Mouse (Mus musculus) forebrain, embryonic 16.5 days (tissue): ENCODE results near the gene Ccdc30. TPM values are rescaled to one million over a fixed set of nuclear protein-coding genes. Genes with fewer than 3 reads are reported as not detected.

Experiments used
- ATAC-seq: fragments of 200-750 bp; cut with Nextera tagmentation; 2 replicates; pipeline ENCODE4 v1.8.0; 2017; ENCODE audit warnings: mild to moderate bottlenecking, moderate library complexity
- H3K27ac ChIP-seq: fragments of 300-500 bp; sonication (generic); 2 replicates; pipeline ENCODE4 v1.5.1; 2014; ENCODE audit warnings: low read length, control low read depth
- H3K27me3 ChIP-seq: fragments of 300-500 bp; sonication (generic); replicated peaks from 2 replicates; pipeline ENCODE4 v1.6.1; 2014; ENCODE audit warnings: low read length; ENCODE audit not compliant: control insufficient read depth, insufficient read depth
- H3K36me3 ChIP-seq: fragments of 300-500 bp; sonication (generic); 2 replicates; pipeline ENCODE4 v1.6.1; 2014; ENCODE audit not compliant: control insufficient read depth, insufficient read depth
- H3K4me1 ChIP-seq: fragments of 300-500 bp; sonication (generic); replicated peaks from 2 replicates; pipeline ENCODE4 v1.6.1; 2014; ENCODE audit warnings: low read length; ENCODE audit not compliant: control insufficient read depth, insufficient read depth
- H3K4me2 ChIP-seq: fragments of 300-500 bp; sonication (generic); 2 replicates; pipeline ENCODE4 v1.6.1; 2014; ENCODE audit warnings: mild to moderate bottlenecking, low read length, control low read depth
- H3K4me3 ChIP-seq: fragments of 300-500 bp; sonication (generic); replicated peaks from 2 replicates; pipeline ENCODE4 v1.5.1; 2014; ENCODE audit warnings: mild to moderate bottlenecking, low read length, control low read depth
- H3K9ac ChIP-seq: fragments of 300-500 bp; sonication (generic); replicated peaks from 2 replicates; pipeline ENCODE4 v1.6.1; 2014; ENCODE audit warnings: low read depth, low read length, control low read depth
- H3K9me3 ChIP-seq: fragments of 300-500 bp; sonication (generic); 2 replicates; pipeline ENCODE4 v1.6.1; 2016; ENCODE audit warnings: low read length; ENCODE audit not compliant: control insufficient read depth
- WGBS: fragments of 180-500 bp; shearing (Covaris S2); extraction: QIAGEN DNeasy Blood & Tissue Kit; methylation state at CpG from one replicate; pipeline ENCODE4 v1.1.7; 2014; 5-methylcytosine and 5-hydroxymethylcytosine counted together
- polyA plus RNA-seq: library from polyadenylated mRNA; unstranded; fragments of >200 nt; fragmentation: Nextera tagmentation; extraction: Ambion mirVana; gene quantifications from 2 replicates; pipeline ENCODE4 v1.2.1, GENCODE M21; 2015

Gene Ccdc30
- 11.4 and 15.5 TPM in 2 replicates for polyA plus RNA-seq

DNA sequence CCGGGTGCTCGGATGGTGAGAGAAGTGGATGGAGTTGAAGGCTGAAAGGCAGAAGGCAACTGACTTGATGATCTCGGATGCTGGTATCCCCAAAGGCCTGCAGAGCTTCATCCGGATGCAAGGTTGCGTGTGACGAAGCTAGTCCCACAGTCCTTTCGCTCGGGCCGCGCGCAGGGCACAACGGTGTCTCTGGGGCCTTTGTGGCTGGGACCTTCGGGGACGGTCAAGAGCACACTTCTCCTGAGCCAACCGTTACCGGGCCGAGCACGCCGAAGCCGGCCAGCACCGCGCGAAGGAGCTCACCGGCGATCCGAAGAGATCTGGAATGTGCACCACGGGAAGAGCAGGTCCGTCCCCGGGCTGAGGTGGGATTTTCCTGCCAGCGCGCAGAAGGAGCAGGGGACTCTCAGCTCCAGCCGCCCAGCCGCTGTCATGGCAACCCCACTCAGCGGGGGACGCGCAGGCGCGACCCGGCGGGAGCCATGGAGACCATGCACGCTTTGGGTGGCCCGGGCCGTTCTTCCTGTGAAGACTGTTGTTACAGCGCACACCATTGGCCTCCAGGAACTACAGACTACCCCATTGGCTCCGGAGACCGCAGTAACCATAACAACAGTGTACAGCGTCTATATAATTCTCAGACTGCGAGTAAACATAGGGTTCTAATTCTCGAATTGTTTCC, at the start of gene Ccdc30:
Gene Ccdc30, minus strand, starts transcription at position 450 of the 682 bp plus-strand sequence.
- peak within 1 kb of the TSS; percentile 79 for H3K4me2 ChIP-seq
- ATAC-seq = peak; percentile 100
- H3K4me1 ChIP-seq = peaks cover 15% of the 10 kb centered on the region
- peak within 1 kb of the TSS; percentile 45 for H3K27ac ChIP-seq
- 1% methylated on average over 49 of the region's 49 CpGs for WGBS
- H3K36me3 ChIP-seq = no peaks in the 10 kb centered on the region
- peak within 1 kb of the TSS; percentile 67 for H3K4me3 ChIP-seq
- no peaks in the 10 kb centered on the region for H3K27me3 ChIP-seq
- no peaks in the 10 kb centered on the region for H3K9me3 ChIP-seq
- H3K9ac ChIP-seq = peak within 1 kb of the TSS; percentile 67

DNA sequence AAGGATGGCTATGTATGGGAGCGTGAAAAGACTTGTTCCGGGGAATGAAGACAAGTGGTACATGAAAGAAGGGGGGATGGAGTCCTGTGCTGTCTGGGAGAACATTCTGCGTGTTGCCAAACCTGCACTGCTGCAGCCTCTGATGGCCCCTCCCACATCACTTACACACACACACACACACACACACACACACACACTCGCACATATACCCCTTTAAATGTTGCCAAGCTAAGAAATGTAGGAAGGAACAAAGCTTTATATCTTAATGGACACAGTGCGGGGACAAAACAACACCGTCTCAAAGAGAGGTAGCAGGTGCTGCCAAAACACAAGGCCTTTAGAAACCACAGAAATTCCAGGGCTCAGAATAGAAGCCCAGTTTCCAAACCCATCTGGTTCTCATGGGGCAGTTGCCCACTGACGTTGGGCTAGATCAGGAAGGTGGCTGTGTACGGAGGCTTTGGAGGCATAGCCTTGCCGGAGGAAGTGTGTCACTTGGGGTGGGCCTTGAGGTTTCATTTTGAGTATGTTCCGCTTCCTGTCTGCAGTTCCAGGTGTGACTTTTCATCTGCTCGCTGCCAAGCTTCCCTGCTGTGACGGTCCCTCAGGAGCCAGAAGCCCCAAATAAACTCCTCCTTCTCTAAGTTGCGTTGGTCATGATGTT, 48.6 kb upstream of the Ccdc30 start:
- Histone ChIP-seq H3K9me3 (no peaks in the 10 kb centered on the region), H3K36me3 (no peaks in the 10 kb centered on the region), H3K27me3 (no peaks in the 10 kb centered on the region), H3K9ac (no peak overlapping the region), H3K4me3 (no peak overlapping the region), H3K4me2 (no peak overlapping the region), H3K4me1 (peaks cover 51% of the 10 kb centered on the region), H3K27ac (peak overlapping the region; percentile 98)
- 51% methylated on average over 13 of the region's 13 CpGs for WGBS
- no peak for ATAC-seq

DNA sequence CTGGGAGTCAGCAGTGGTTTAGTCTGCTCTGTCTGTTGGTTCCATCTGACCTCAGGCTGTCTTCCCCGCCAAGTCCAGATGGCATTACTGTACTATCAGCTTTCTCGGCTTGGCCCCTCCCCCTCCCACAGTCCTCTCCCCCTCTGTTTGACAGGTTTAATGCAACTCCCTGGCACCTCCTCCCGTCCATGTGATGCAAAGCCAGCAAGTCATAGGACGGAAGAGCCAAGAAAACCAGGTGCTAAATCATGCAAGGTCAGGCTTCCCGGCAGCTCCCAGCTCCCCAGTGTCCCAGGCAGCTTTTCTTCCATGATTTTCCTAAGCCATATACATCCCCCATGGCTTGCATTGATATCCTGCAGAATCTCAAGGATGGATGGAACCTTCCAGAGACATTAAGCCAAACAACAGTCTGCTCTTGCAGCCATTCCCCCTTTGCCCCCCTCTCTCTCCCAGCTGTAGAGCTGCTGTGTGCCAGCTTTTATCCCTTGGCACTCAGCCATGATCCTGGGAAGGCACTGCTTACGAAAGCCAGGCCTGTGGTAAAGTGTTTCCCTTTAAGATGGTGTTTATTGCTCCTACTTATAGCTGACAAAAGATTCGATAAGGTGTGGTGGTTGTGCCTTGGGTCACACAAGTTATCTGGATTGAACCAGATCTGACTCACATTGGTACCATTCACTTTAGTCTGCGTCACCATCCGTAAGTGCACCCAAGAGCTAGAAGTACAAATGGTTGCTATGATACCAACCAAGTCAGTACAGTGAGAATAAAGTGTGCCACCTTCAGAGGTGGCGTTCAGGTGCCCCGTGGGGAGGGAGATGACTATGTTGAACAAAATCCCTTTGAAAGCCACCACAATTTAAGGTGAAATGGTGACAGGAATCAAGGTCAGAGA, 47.8 kb upstream of the Ccdc30 start:
- Histone ChIP-seq H3K27ac (peak overlapping the region; percentile 98), H3K9me3 (no peaks in the 10 kb centered on the region), H3K4me2 (peak overlapping the region; percentile 2; the same call in 1 of the 2 replicates), H3K9ac (no peak overlapping the region; the same call in 1 of the 2 replicates), H3K4me3 (no peak overlapping the region), H3K27me3 (no peaks in the 10 kb centered on the region), H3K36me3 (no peaks in the 10 kb centered on the region), H3K4me1 (peaks cover 48% of the 10 kb centered on the region)
- peak; percentile 49 for ATAC-seq
- 18% methylated on average over 11 of the region's 11 CpGs for WGBS

DNA sequence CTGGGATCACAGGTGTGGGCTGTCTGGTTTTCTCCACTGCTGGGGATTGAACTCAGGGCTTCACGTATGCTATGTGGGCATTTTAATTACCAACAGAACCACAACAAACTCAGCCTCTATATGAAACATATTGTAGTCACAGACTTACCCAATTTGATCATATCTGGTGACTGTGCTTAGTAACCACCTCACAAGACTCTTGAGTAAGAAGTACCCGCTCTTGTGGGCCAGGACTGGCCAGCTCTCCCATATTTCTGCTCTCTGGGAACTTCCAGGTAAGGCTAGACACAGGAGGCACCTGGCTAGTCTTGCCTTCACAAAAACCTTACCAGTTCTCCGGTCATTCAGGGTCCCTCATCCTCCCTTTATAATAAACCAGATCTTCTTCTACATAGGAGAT, 47.1 kb upstream of the Ccdc30 start:
- H3K36me3 ChIP-seq = no peaks in the 10 kb centered on the region
- H3K9me3 ChIP-seq = no peaks in the 10 kb centered on the region
- no peaks in the 10 kb centered on the region for H3K27me3 ChIP-seq
- no peak overlapping the region for H3K4me3 ChIP-seq
- peaks cover 45% of the 10 kb centered on the region for H3K4me1 ChIP-seq
- no peak for ATAC-seq
- 77% methylated on average over 3 of the region's 3 CpGs for WGBS
- peak overlapping the region; percentile 2; the same call in 1 of the 2 replicates for H3K4me2 ChIP-seq
- H3K9ac ChIP-seq = no peak overlapping the region; the same call in 1 of the 2 replicates
- H3K27ac ChIP-seq = peak overlapping the region; percentile 98

DNA sequence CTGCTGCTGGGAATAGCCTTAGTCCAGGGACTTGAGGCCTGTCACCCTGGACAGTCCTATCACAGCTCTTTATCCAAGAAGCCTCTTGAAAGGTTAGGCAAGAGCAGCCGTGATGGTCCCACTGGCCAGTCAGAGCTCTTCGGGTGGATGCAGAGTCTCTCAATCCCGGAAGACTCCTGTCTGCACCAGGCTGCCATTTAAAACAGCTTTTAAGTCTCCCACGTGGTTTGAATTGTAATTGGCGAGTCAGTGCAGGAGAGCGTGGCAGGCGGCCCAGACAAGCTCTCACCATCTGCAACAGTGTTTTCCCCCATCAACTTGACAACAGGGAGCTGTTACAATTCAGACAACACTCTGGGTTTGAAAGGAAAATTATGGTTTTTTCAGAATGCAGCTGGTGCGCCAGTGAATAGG, 45.4 kb upstream of the Ccdc30 start:
- Histone ChIP-seq H3K9ac (no peak overlapping the region; the same call in 1 of the 2 replicates), H3K27me3 (no peaks in the 10 kb centered on the region), H3K4me3 (peak overlapping the region; percentile 18; the same call in 1 of the 2 replicates), H3K36me3 (no peaks in the 10 kb centered on the region), H3K9me3 (no peaks in the 10 kb centered on the region), H3K27ac (peak overlapping the region; percentile 98), H3K4me1 (peaks cover 42% of the 10 kb centered on the region), H3K4me2 (peak overlapping the region; percentile 41)
- 5% methylated on average over 8 of the region's 8 CpGs for WGBS
- ATAC-seq = peak; percentile 90

DNA sequence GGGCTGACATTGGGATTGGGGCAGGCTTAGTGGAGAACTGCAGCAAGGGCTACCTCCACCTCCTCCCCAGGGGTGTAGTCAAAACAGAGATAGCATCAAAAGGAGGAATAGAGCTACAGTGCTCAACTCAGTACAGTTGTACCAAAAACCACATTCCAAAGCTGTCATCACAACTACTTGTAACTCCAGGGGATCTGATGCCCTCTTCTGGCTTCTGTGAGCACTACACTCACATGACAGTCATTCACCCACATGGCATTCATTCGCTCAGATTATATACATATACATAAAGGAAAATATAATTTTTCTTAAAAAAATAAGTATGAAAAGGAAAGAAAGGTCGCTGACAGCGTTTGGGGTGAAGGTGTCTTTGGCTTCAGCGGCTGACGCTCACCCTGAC, 45.0 kb upstream of the Ccdc30 start:
- no peaks in the 10 kb centered on the region for H3K36me3 ChIP-seq
- no peaks in the 10 kb centered on the region for H3K27me3 ChIP-seq
- WGBS = 49% methylated on average over 5 of the region's 5 CpGs
- no peaks in the 10 kb centered on the region for H3K9me3 ChIP-seq
- H3K27ac ChIP-seq = peak overlapping the region; percentile 98
- H3K9ac ChIP-seq = no peak overlapping the region
- peak overlapping the region; percentile 18; the same call in 1 of the 2 replicates for H3K4me3 ChIP-seq
- peak overlapping the region; percentile 41 for H3K4me2 ChIP-seq
- peak; percentile 7; the same call in 1 of the 2 replicates for ATAC-seq
- H3K4me1 ChIP-seq = peaks cover 42% of the 10 kb centered on the region

DNA sequence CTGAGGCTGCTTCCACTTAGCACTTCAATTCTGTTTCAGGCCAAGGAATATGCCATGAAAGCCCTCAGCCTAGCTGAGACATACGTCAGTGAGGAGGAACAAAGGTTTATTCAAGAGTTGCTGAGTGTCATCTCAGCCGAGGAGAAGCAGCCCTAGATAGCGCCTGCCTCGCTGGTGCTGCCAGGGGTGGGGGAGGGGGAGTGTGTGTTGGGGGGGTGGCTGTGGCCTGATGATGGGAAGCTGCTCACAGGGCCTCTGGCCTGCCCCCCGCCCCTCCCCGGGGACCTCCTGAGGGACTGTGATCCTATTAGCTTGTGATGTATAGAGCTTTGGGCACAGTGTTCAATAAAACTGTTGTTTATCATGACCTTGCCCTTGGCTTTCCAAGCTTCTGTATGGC, 38.2 kb upstream of the Ccdc30 start:
- 15% methylated on average over 6 of the region's 6 CpGs for WGBS
- peak; percentile 78 for ATAC-seq
- Histone ChIP-seq H3K36me3 (no peaks in the 10 kb centered on the region), H3K27me3 (no peaks in the 10 kb centered on the region), H3K4me1 (peaks cover 8% of the 10 kb centered on the region), H3K4me2 (no peak overlapping the region), H3K4me3 (no peak overlapping the region), H3K9ac (no peak overlapping the region; the same call in 1 of the 2 replicates), H3K27ac (peak overlapping the region; percentile 69), H3K9me3 (no peaks in the 10 kb centered on the region)

DNA sequence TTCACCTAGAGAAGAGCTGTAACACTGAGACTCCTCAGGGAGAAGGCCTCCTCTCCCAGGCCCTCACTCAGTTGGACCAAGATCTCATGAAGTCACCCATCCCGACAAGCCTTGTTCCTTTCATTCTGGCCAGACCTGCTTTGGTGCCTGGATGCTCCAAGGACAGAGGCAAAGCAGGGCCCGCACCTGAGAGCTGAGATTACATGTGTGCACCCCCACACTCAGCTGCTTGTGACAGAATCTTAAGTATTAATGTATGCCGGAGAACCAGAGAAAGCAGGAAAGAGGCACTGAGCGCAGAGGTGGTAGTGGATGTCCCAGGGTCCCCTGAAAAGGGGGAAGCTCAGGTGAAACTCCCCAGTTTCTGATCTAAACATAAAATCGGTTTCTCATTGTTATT, 37.8 kb upstream of the Ccdc30 start:
- Histone ChIP-seq H3K4me2 (no peak overlapping the region), H3K36me3 (no peaks in the 10 kb centered on the region), H3K27ac (peak overlapping the region; percentile 45; the same call in 1 of the 2 replicates), H3K4me3 (no peak overlapping the region), H3K9me3 (no peaks in the 10 kb centered on the region), H3K9ac (no peak overlapping the region; the same call in 1 of the 2 replicates), H3K27me3 (no peaks in the 10 kb centered on the region), H3K4me1 (peaks cover 8% of the 10 kb centered on the region)
- 0 out of 2 replicates have a peak, but pooled peaks have one; percentile 15 for ATAC-seq
- 62% methylated on average over 5 of the region's 5 CpGs for whole genome bisulfite sequencing
